Mouse (Mus musculus): Measurements from ENCODE around the gene Oxnad1. TPM values are rescaled to one million over a fixed set of nuclear protein-coding genes. Genes with fewer than 3 reads are reported as not detected.

The Oxnad1 gene
- polyA plus RNA-seq, 1 experiment from 2014 or later: 25.8 TPM

GRCm38 (mm10) chr14:32145401-32145800 is 60.2 kb downstream of the Oxnad1 start:
- ATAC-seq (ENCODE audit: low FRiP score) (no peak), DNase-seq (ENCODE audit: low spot score, missing footprints) (no peak)
- no peak overlapping the region for H3K4me2 ChIP-seq
- peaks cover 3% of the 10 kb centered on the region; the same call in 1 of the 2 replicates for H3K9me3 ChIP-seq (ENCODE audit: control insufficient read depth, low read length)
- 77% methylated on average over 4 of the region's 4 CpGs for WGBS
- H3K4me3 ChIP-seq (ENCODE audit: low read depth, low read length): no peak overlapping the region
- no peak overlapping the region for H3K9ac ChIP-seq (ENCODE audit: low read length)
- H3K4me1 ChIP-seq (ENCODE audit: control insufficient read depth, insufficient read depth, low read length): no peaks in the 10 kb centered on the region
- H3K36me3 ChIP-seq (ENCODE audit: control insufficient read depth, insufficient read depth, low read length): no peaks in the 10 kb centered on the region
- no peaks in the 10 kb centered on the region for H3K27me3 ChIP-seq (ENCODE audit: control insufficient read depth, insufficient read depth, low read length)
- H3K27ac ChIP-seq (ENCODE audit: low read depth, low read length): no peak overlapping the region

GRCm38 (mm10) chr14:32145809-32146511 is 60.8 kb downstream of the Oxnad1 start:
- Histone ChIP-seq H3K4me1 (ENCODE audit: control insufficient read depth, insufficient read depth, low read length) (no peaks in the 10 kb centered on the region), H3K4me2 (no peak overlapping the region), H3K36me3 (ENCODE audit: control insufficient read depth, insufficient read depth, low read length) (no peaks in the 10 kb centered on the region), H3K9me3 (ENCODE audit: control insufficient read depth, low read length) (peaks cover 3% of the 10 kb centered on the region; the same call in 1 of the 2 replicates), H3K27me3 (ENCODE audit: control insufficient read depth, insufficient read depth, low read length) (no peaks in the 10 kb centered on the region), H3K9ac (ENCODE audit: low read length) (no peak overlapping the region), H3K27ac (ENCODE audit: low read depth, low read length) (no peak overlapping the region), H3K4me3 (ENCODE audit: low read depth, low read length) (no peak overlapping the region)
- DNase-seq (ENCODE audit: low spot score, missing footprints): no peak
- 86% methylated on average over 7 of the region's 7 CpGs for WGBS
- no peak for ATAC-seq (ENCODE audit: low FRiP score)

GRCm38 (mm10) chr14:32146578-32146977 is 61.4 kb downstream of the Oxnad1 start:
- Histone ChIP-seq H3K9me3 (ENCODE audit: control insufficient read depth, low read length) (peaks cover 3% of the 10 kb centered on the region; the same call in 1 of the 2 replicates), H3K4me3 (ENCODE audit: low read depth, low read length) (no peak overlapping the region), H3K27me3 (ENCODE audit: control insufficient read depth, insufficient read depth, low read length) (no peaks in the 10 kb centered on the region), H3K4me2 (no peak overlapping the region), H3K9ac (ENCODE audit: low read length) (no peak overlapping the region), H3K4me1 (ENCODE audit: control insufficient read depth, insufficient read depth, low read length) (no peaks in the 10 kb centered on the region), H3K27ac (ENCODE audit: low read depth, low read length) (no peak overlapping the region), H3K36me3 (ENCODE audit: control insufficient read depth, insufficient read depth, low read length) (no peaks in the 10 kb centered on the region)
- 51% methylated on average over 2 of the region's 2 CpGs for WGBS
- ATAC-seq (ENCODE audit: low FRiP score) (no peak), DNase-seq (ENCODE audit: low spot score, missing footprints) (no peak)

GRCm38 (mm10) chr14:32150872-32151271 is 65.7 kb downstream of the Oxnad1 start:
- Histone ChIP-seq H3K36me3 (ENCODE audit: control insufficient read depth, insufficient read depth, low read length) (no peaks in the 10 kb centered on the region), H3K27me3 (ENCODE audit: control insufficient read depth, insufficient read depth, low read length) (no peaks in the 10 kb centered on the region), H3K9ac (ENCODE audit: low read length) (no peak overlapping the region), H3K4me2 (no peak overlapping the region), H3K27ac (ENCODE audit: low read depth, low read length) (no peak overlapping the region), H3K4me1 (ENCODE audit: control insufficient read depth, insufficient read depth, low read length) (no peaks in the 10 kb centered on the region), H3K9me3 (ENCODE audit: control insufficient read depth, low read length) (peaks cover 3% of the 10 kb centered on the region; the same call in 1 of the 2 replicates), H3K4me3 (ENCODE audit: low read depth, low read length) (no peak overlapping the region)
- ATAC-seq (ENCODE audit: low FRiP score) (no peak), DNase-seq (ENCODE audit: low spot score, missing footprints) (no peak)
- WGBS: 86% methylated on average over 2 of the region's 2 CpGs

GRCm38 (mm10) chr14:32152243-32152965 is 67.2 kb downstream of the Oxnad1 start:
- 92% methylated on average over 18 of the region's 18 CpGs for WGBS
- Histone ChIP-seq H3K4me2 (no peak overlapping the region), H3K27ac (ENCODE audit: low read depth, low read length) (no peak overlapping the region), H3K9ac (ENCODE audit: low read length) (no peak overlapping the region), H3K36me3 (ENCODE audit: control insufficient read depth, insufficient read depth, low read length) (no peaks in the 10 kb centered on the region), H3K4me1 (ENCODE audit: control insufficient read depth, insufficient read depth, low read length) (no peaks in the 10 kb centered on the region), H3K9me3 (ENCODE audit: control insufficient read depth, low read length) (peaks cover 3% of the 10 kb centered on the region; the same call in 1 of the 2 replicates), H3K4me3 (ENCODE audit: low read depth, low read length) (no peak overlapping the region), H3K27me3 (ENCODE audit: control insufficient read depth, insufficient read depth, low read length) (no peaks in the 10 kb centered on the region)
- ATAC-seq (ENCODE audit: low FRiP score): no peak
- DNase-seq (ENCODE audit: low spot score, missing footprints): no peak

Other genes with a start within 250 kb of the Oxnad1 start
- gene Galnt15, start 56.4 kb upstream of the Oxnad1 start, polyA plus RNA-seq (2014; fragmentation: Nextera tagmentation; extraction: Ambion mirVana): 0.08 and 0.11 TPM in 2 replicates
- gene Dph3, start 355 bp downstream of the Oxnad1 start, polyA plus RNA-seq (2014; fragmentation: Nextera tagmentation; extraction: Ambion mirVana): 93.2 and 94.8 TPM in 2 replicates
- not detected in 2 replicates for gene Msmb, start 56.6 kb downstream of the Oxnad1 start, polyA plus RNA-seq (2014; fragmentation: Nextera tagmentation; extraction: Ambion mirVana)
- gene Ncoa4, start 74.5 kb downstream of the Oxnad1 start, polyA plus RNA-seq (2014; fragmentation: Nextera tagmentation; extraction: Ambion mirVana): 106 and 111 TPM in 2 replicates
- gene Timm23, start 116.5 kb downstream of the Oxnad1 start, polyA plus RNA-seq (2014; fragmentation: Nextera tagmentation; extraction: Ambion mirVana): 271 and 283 TPM in 2 replicates
- 66.1 and 70.1 TPM in 2 replicates for gene Parg, start 116.6 kb downstream of the Oxnad1 start, polyA plus RNA-seq (2014; fragmentation: Nextera tagmentation; extraction: Ambion mirVana)
- gene Ogdhl, start 236.6 kb downstream of the Oxnad1 start, polyA plus RNA-seq (2014; fragmentation: Nextera tagmentation; extraction: Ambion mirVana): 14.8 and 17.2 TPM in 2 replicates

Data from midbrain, embryonic 11.5 days (tissue).